In the genomic region with DNA sequence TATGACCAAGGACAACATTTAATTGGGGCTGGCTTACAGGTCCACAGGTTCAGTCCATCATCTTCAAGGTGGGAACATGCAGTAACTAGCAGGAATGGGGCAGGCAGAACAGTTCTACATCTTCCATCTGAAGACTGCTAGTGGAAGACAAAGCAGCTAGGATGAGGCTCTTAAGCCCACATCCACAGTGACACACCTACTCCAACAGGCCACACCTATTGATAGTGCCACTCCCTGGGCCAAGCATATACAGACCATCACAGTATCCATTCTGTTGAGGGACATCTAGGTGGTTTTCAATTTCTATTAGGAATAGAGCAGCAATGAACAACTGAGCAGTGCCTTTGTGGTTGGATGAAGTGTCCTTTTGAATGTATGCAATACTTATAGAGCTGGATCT, we compare ENCODE assay signal across 24 mouse cellular contexts. TPM values are rescaled to one million over a fixed set of nuclear protein-coding genes. Genes with fewer than 3 reads are reported as not detected.
DNase-seq lines count a peak whose midpoint lies in the region; ATAC-seq and TF ChIP-seq lines count a peak whose summit lies in the region.
"Had no signal": no experiment of that assay in that cellular context is flagged by ENCODE, and none has a peak within 500 bp of the region (broad histone marks: within the 10 kb centered on the region; RNA-seq: fewer than 3 reads in every experiment).

No protein-coding gene starts in this region.

- H3K9me3 ChIP-seq in forebrain, embryonic 16.5 days (ENCODE audit: control insufficient read depth, low read length), result no peaks in the 10 kb centered on the region
- no peaks in the 10 kb centered on the region for H3K9me3 ChIP-seq in forebrain, embryonic 15.5 days
- no peaks in the 10 kb centered on the region for H3K9me3 ChIP-seq in hindbrain, postnatal 0 days (ENCODE audit: low read length)
- no peaks in the 10 kb centered on the region for H3K9me3 ChIP-seq in hindbrain, embryonic 16.5 days (ENCODE audit: control insufficient read depth, low read length)
- H3K9me3 ChIP-seq in liver, embryonic 11.5 days (ENCODE audit: control insufficient read depth, low read length), result no peaks in the 10 kb centered on the region
- no peaks in the 10 kb centered on the region for H3K9me3 ChIP-seq in liver, postnatal 0 days (ENCODE audit: low read length)
- H3K9me3 ChIP-seq: embryonic facial prominence, embryonic 12.5 days; heart, embryonic 10.5 days; hindbrain, embryonic 10.5 days had no signal

- no peaks in the 10 kb centered on the region for H3K27me3 ChIP-seq in forebrain, embryonic 16.5 days (replicated peaks; ENCODE audit: control insufficient read depth, insufficient read depth, low read length)
- H3K27me3 ChIP-seq in forebrain, embryonic 15.5 days, result no peaks in the 10 kb centered on the region
- no peaks in the 10 kb centered on the region for H3K27me3 ChIP-seq in hindbrain, postnatal 0 days (ENCODE audit: insufficient read depth, low read length)
- no peaks in the 10 kb centered on the region for H3K27me3 ChIP-seq in hindbrain, embryonic 16.5 days (replicated peaks; ENCODE audit: control insufficient read depth, insufficient read depth, low read length)
- H3K27me3 ChIP-seq in liver, embryonic 11.5 days (replicated peaks; ENCODE audit: control insufficient read depth, insufficient read depth, low read length), result no peaks in the 10 kb centered on the region
- H3K27me3 ChIP-seq in liver, postnatal 0 days (ENCODE audit: insufficient read depth, low read length), result no peaks in the 10 kb centered on the region
- H3K27me3 ChIP-seq: embryonic facial prominence, embryonic 12.5 days had no signal

- no peak for TF ChIP-seq CTCF in hindbrain, postnatal 0 days (IDR thresholded peaks at IDR 0.05; ENCODE audit: low read depth)
- no peak for TF ChIP-seq CTCF in liver, postnatal 0 days (IDR thresholded peaks at IDR 0.05; ENCODE audit: low read depth)
- no peak for TF ChIP-seq CTCF in layer of hippocampus, adult 2 months (conservative IDR thresholded peaks at IDR 0.05)

- no peak overlapping the region for H3K4me2 ChIP-seq in forebrain, embryonic 16.5 days (ENCODE audit: low read length)
- no peak overlapping the region for H3K4me2 ChIP-seq in forebrain, embryonic 15.5 days (replicated peaks)
- no peak overlapping the region for H3K4me2 ChIP-seq in hindbrain, postnatal 0 days (ENCODE audit: low read depth, low read length)
- no peak overlapping the region for H3K4me2 ChIP-seq in hindbrain, embryonic 16.5 days (ENCODE audit: low read length)
- H3K4me2 ChIP-seq in liver, embryonic 11.5 days, result no peak overlapping the region
- H3K4me2 ChIP-seq in liver, postnatal 0 days (ENCODE audit: low read depth, low read length), result no peak overlapping the region
- H3K4me2 ChIP-seq: embryonic facial prominence, embryonic 12.5 days had no signal

- no peak overlapping the region for H3K9ac ChIP-seq in forebrain, embryonic 16.5 days (replicated peaks; ENCODE audit: low read depth, low read length)
- no peak overlapping the region for H3K9ac ChIP-seq in forebrain, embryonic 15.5 days (replicated peaks)
- no peak overlapping the region for H3K9ac ChIP-seq in hindbrain, postnatal 0 days (replicated peaks; ENCODE audit: low read length)
- H3K9ac ChIP-seq in hindbrain, embryonic 16.5 days (ENCODE audit: low read depth, low read length), result no peak overlapping the region
- H3K9ac ChIP-seq in liver, embryonic 11.5 days (ENCODE audit: low read depth, low read length), result no peak overlapping the region
- no peak overlapping the region for H3K9ac ChIP-seq in liver, postnatal 0 days (replicated peaks)
- H3K9ac ChIP-seq: embryonic facial prominence, embryonic 12.5 days had no signal

- peak; percentile 19; the same call in 1 of the 2 replicates for ATAC-seq in forebrain, embryonic 16.5 days
- no peak; the same call in 1 of the 2 replicates for ATAC-seq in forebrain, embryonic 15.5 days (replicated peaks)
- peak; percentile 43; the same call in 1 of the 2 replicates for ATAC-seq in hindbrain, postnatal 0 days
- ATAC-seq in hindbrain, embryonic 16.5 days, result no peak
- ATAC-seq in liver, embryonic 11.5 days (replicated peaks; ENCODE audit: low FRiP score), result peak; percentile 44
- peak; percentile 50 for ATAC-seq in liver, postnatal 0 days
- ATAC-seq: CD4-positive, CD25-positive, alpha-beta regulatory T cell, adult 4 months had no signal

- H3K4me3 ChIP-seq in forebrain, embryonic 16.5 days (replicated peaks; ENCODE audit: low read length), result no peak overlapping the region
- H3K4me3 ChIP-seq in forebrain, embryonic 15.5 days, result no peak overlapping the region
- no peak overlapping the region for H3K4me3 ChIP-seq in hindbrain, postnatal 0 days (ENCODE audit: low read length)
- no peak overlapping the region for H3K4me3 ChIP-seq in hindbrain, embryonic 16.5 days (ENCODE audit: low read length)
- no peak overlapping the region for H3K4me3 ChIP-seq in liver, embryonic 11.5 days (ENCODE audit: low read depth, low read length)
- no peak overlapping the region for H3K4me3 ChIP-seq in liver, postnatal 0 days (ENCODE audit: low read depth, low read length)
- no peak overlapping the region for H3K4me3 ChIP-seq in layer of hippocampus, adult 2 months
- H3K4me3 ChIP-seq: embryonic facial prominence, embryonic 12.5 days; heart, embryonic 10.5 days; hindbrain, embryonic 10.5 days had no signal

- no peak for DNase-seq in hindbrain, postnatal 0 days (ENCODE audit: low spot score)
- no peak for DNase-seq in liver, embryonic 11.5 days (ENCODE audit: low spot score)
- no peak for DNase-seq in liver
- DNase-seq in liver, postnatal 0 days, result no peak
- no peak for DNase-seq in layer of hippocampus, adult 2 months (ENCODE audit: low spot score in 2 of 2)
- DNase-seq: adrenal gland, postnatal 14 days; B cell, adult 2 months; cerebellum, adult 11-12 months; cerebellum, adult 9-10 months; cerebellum, postnatal 25 days; heart, adult 18-20 months had no signal

- no peak for TF ChIP-seq EP300 in liver, postnatal 0 days (IDR thresholded peaks at IDR 0.05; ENCODE audit: low read depth)

- no peak overlapping the region for H3K27ac ChIP-seq in forebrain, embryonic 16.5 days (ENCODE audit: low read length)
- no peak overlapping the region for H3K27ac ChIP-seq in forebrain, embryonic 15.5 days (replicated peaks)
- H3K27ac ChIP-seq in hindbrain, postnatal 0 days, result no peak overlapping the region
- no peak overlapping the region for H3K27ac ChIP-seq in hindbrain, embryonic 16.5 days (ENCODE audit: low read depth, low read length)
- no peak overlapping the region for H3K27ac ChIP-seq in liver, embryonic 11.5 days (ENCODE audit: low read depth, low read length)
- H3K27ac ChIP-seq in liver, postnatal 0 days (ENCODE audit: low read depth), result no peak overlapping the region
- H3K27ac ChIP-seq in layer of hippocampus, adult 2 months, result no peak overlapping the region
- H3K27ac ChIP-seq: embryonic facial prominence, embryonic 12.5 days; heart, embryonic 10.5 days; hindbrain, embryonic 10.5 days had no signal

- peaks cover 8% of the 10 kb centered on the region for H3K36me3 ChIP-seq in forebrain, embryonic 16.5 days (ENCODE audit: control insufficient read depth, insufficient read depth)
- H3K36me3 ChIP-seq in forebrain, embryonic 15.5 days, result peaks cover 25% of the 10 kb centered on the region
- H3K36me3 ChIP-seq in hindbrain, postnatal 0 days (ENCODE audit: insufficient read depth, low read length), result peaks cover 17% of the 10 kb centered on the region
- peaks cover 20% of the 10 kb centered on the region for H3K36me3 ChIP-seq in hindbrain, embryonic 16.5 days (ENCODE audit: control insufficient read depth, insufficient read depth, low read length)
- peaks cover 15% of the 10 kb centered on the region for H3K36me3 ChIP-seq in liver, embryonic 11.5 days (ENCODE audit: control insufficient read depth, insufficient read depth, low read length)
- peaks cover 34% of the 10 kb centered on the region for H3K36me3 ChIP-seq in liver, postnatal 0 days (replicated peaks; ENCODE audit: insufficient read depth, low read length)

- no peaks in the 10 kb centered on the region for H3K4me1 ChIP-seq in forebrain, embryonic 16.5 days (replicated peaks; ENCODE audit: control insufficient read depth, insufficient read depth, low read length)
- no peaks in the 10 kb centered on the region for H3K4me1 ChIP-seq in forebrain, embryonic 15.5 days
- no peaks in the 10 kb centered on the region for H3K4me1 ChIP-seq in hindbrain, postnatal 0 days (ENCODE audit: insufficient read depth, low read length)
- H3K4me1 ChIP-seq in hindbrain, embryonic 16.5 days (ENCODE audit: control insufficient read depth, insufficient read depth, low read depth, low read length), result no peaks in the 10 kb centered on the region
- no peaks in the 10 kb centered on the region for H3K4me1 ChIP-seq in liver, embryonic 11.5 days (replicated peaks; ENCODE audit: control insufficient read depth, insufficient read depth, low read length)
- no peaks in the 10 kb centered on the region for H3K4me1 ChIP-seq in liver, postnatal 0 days (ENCODE audit: insufficient read depth)
- H3K4me1 ChIP-seq: embryonic facial prominence, embryonic 12.5 days; heart, embryonic 10.5 days; hindbrain, embryonic 10.5 days had no signal

RNA-seq across cellular contexts. Expression of gene Ccdc83, which starts 54.6 kb away (rescaled TPM):
- polyA plus RNA-seq in forebrain, embryonic 16.5 days (2015; fragmentation: Nextera tagmentation; extraction: Ambion mirVana), result not detected in 2 replicates
- polyA plus RNA-seq in forebrain, embryonic 15.5 days (2015; fragmentation: Nextera tagmentation; extraction: Ambion mirVana), result not detected in 2 replicates
- total RNA-seq in hindbrain, postnatal 0 days (2014; rRNA removed), result not detected in 2 replicates
- not detected in 2 replicates for polyA plus RNA-seq in hindbrain, postnatal 0 days (2015; fragmentation: Nextera tagmentation; extraction: Ambion mirVana)
- not detected in 2 replicates for polyA plus RNA-seq in hindbrain, embryonic 16.5 days (2015; fragmentation: Nextera tagmentation; extraction: Ambion mirVana)
- polyA plus RNA-seq in liver, embryonic 11.5 days (2014; fragmentation: Nextera tagmentation; extraction: Ambion mirVana), result not detected in 2 replicates
- not detected in 2 replicates for polyA plus RNA-seq in liver, postnatal 0 days (2015; fragmentation: Nextera tagmentation; extraction: Ambion mirVana)
- total RNA-seq in layer of hippocampus, adult 2 months (2021), result not detected
- total RNA-seq: adrenal gland, adult 18-20 months; adrenal gland, postnatal 14 days; gastrocnemius, adult 8-10 months; heart, adult 18-20 months; MEL had no signal
- polyA plus RNA-seq: CD4-positive, CD25-positive, alpha-beta regulatory T cell, adult 4 months; cortical plate, adult 2 months; embryonic facial prominence, embryonic 12.5 days; forebrain, embryonic 11.5 days; heart, embryonic 14.5 days; hindbrain, embryonic 10.5 days had no signal

Comparison
In these comparisons a context has a peak if more than half of its experiments do, and no peak if none do; other contexts are left out.
1. ATAC-seq: peak in forebrain, embryonic 16.5 days (single experiment), hindbrain, postnatal 0 days (single experiment), liver, embryonic 11.5 days (single experiment) and liver, postnatal 0 days (single experiment); none in forebrain, embryonic 15.5 days (single experiment) and hindbrain, embryonic 16.5 days (single experiment).